Mouse (Mus musculus): Measurements from ENCODE around the gene Lrrn2.
"Not testable (repeated sequence)": the region's sequence is repeated elsewhere in the genome, so short reads cannot be mapped to it uniquely, and the experiment has no call there.

Lrrn2 gene

DNA sequence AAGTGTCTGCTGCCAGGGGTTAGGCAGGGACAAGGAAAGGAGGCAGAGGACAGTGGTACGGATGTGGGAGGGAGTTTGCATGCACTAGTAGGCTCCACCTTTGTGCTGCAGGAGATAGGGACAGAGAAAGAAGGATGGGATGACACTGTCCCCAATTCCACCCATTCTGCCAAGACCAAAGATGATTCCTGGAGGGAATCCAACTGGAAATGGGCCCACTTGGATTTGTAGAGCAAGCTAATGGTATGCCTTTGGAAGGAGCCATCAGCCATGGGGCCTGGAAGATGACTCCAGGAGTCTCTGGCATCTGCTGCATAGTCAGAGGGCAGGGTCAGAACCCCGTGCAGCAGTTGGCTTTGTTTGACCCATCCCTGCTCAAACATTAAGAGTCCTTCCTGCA is 52.3 kb downstream of the Lrrn2 start:
- no peak for DNase-seq

DNA sequence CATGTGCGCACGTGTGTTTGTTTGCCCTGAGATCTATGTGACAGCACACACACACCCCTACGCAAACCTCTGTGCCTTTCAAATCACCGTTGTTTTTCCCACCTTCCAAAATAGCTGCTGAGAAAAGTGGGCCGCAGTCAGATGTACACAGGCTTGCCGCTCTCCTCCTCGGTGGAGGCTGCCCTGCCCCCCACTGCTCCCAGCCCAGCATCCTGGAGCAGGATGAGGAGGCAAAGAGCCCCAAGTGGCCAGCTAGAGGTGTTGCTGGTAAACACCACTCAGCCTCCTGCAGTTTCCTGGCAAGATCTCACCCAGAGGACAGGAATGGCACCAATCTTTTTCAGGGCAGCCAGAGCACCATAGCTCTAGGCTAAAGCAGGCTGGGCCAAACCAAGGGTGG is 54.8 kb downstream of the Lrrn2 start:
- DNase-seq: peak in 1 of 2 experiments; percentile 31

DNA sequence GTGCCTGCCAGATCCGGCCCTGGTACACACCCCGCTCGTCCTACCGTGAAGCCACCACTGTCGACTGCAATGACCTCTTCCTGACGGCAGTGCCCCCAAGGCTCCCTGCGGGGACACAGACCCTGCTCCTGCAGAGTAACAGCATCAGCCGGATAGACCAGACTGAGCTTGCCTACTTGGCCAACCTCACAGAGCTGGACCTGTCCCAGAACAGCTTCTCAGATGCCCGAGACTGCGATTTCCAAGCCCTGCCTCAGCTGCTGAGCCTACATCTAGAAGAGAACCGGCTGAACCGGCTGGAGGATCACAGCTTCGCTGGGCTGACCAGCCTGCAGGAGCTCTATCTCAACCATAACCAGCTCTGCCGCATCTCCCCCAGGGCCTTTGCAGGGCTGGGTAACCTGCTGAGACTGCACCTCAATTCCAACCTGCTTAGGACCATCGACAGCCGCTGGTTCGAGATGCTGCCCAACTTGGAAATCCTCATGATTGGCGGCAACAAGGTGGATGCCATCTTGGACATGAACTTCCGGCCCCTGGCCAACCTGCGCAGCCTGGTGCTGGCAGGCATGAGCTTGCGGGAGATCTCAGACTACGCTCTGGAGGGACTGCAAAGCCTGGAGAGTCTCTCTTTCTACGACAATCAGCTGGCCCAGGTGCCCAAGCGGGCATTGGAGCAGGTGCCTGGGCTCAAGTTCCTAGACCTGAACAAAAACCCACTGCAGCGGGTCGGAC is 57.4 kb downstream of the Lrrn2 start:
- no peak for DNase-seq

DNA sequence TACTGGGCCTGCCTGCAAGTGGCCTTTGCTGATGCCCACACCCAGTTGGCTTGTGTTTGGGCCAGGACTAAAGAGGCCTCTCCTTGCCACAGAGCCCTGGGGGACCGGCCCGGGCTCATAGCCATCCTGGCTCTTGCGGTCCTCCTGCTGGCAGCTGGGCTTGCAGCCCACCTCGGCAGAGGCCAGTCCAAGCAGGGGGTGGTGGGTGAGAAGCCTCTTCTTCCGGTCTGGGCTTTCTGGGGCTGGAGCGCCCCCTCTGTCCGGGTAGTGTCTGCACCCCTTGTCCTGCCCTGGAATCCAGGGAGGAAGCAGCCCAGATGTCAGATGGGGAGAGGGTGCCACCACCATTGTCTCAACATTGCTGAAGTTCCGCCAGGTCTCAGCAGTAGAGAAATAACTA is 58.9 kb downstream of the Lrrn2 start:
- DNase-seq: no peak

DNA sequence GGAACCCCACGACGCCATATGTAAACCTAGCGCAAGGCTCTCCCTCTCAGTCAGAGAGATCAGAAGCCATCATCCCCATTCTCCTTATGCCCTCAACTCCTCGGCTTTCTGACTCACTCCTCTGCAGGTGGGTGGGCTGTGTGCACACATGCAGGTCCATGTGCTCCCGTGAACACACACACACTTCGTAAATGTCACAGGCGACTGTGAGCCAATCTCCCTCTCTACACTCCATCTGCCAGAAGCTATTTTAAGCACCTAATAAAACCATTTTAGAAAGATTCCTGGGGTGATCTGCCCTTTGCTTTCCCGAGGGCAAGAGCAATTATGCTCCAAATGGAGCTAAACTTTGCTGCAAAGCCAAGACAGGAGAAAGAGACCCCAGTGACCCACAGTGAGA is 65.8 kb downstream of the Lrrn2 start:
- no peak for DNase-seq

DNA sequence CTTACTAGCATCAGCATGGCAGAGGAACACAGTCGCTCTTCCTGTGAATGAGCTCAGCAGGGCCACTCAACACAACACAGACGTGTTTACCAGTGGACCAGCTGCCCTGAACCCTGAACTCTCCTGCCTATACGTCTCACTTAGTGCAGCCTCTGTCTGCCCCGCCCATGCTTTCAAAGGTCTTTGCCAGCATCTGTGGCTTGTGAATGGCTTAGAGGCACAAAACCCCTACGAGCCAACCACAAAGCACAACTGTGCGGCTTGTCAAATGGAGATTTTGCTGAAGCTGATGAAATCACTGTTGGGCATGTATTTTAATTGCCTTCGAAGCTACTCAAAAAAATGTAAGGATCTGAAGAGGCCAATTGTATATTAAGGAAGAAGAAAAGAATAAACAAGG is 67.7 kb downstream of the Lrrn2 start:
- DNase-seq: no peak

DNA sequence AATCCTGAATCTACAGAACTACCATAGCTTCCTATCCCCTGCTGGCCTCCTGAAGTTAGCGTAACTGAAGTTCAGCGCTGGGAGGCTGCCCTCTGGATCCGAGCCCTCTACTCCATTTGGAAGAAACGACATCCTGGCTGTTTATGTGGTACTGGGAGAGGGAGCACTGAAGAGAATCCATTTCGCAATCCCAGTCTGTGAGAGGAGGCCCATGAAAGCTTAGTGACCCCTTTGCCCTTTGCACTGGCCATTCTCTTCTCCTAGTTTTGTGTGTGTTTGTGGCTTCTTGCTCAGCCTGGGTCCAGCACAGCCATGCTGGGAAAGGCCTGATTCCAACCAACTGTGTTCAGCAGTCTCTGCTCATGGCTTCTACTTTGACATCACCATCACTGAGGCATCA is 76.7 kb downstream of the Lrrn2 start:
- no peak for DNase-seq

DNA sequence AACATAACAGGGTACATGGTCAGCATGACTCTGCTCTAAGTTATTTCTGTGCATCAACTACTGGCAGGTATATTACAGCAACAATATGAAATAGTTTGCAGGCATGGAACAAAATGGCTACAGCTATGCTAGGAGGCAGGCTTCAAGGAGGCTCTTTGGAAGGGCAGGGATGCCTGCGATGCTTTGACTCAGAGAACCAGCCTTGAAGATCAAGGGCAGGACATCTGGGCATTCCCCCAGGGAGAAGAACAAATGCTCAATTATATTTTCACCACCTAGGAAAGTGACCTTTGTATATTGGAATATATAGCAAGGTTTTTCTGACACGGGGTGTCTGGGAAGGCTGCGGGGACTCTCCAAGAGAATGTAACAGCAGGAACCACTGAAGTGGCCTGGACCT is 81.7 kb downstream of the Lrrn2 start:
- no peak for DNase-seq

DNA sequence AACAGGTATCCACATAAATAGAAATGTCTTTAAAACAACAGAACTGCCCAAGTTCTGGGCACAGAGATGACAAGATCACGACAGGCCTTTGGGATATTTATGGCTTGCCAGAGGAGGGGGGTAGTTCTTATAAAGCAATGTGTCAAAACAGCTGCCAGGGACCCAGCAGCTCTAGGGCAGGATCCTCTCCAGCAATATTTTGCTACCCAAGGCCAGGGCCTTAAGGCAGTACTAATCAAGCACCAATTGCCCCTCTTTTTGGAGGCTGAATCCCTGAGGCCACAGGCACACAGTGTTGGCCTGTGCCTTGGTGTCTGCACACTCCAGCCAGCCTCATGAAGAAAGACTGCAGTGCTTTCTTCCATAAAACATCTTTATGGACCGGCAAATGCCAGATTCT is 84.0 kb downstream of the Lrrn2 start:
- DNase-seq: no peak

DNA sequence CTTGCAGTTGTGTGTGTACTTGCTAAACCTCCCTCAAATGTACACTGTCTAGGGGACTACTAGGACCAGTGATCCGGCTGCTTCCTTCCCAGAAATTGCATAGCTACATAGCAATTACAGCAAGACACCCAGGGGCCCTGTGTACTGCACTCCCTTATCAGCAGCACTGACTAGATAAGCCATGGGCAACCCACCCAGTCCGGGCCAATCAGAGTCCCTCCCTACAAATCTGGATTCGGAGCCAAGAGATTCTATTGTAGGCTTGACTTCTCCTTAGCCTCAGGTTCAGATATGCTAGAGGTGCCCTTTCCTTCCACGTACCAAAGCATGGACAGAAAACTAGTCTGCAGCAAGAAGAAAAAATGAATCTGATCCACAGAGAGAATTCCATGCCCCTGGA is 84.6 kb downstream of the Lrrn2 start:
- no peak for DNase-seq

DNA sequence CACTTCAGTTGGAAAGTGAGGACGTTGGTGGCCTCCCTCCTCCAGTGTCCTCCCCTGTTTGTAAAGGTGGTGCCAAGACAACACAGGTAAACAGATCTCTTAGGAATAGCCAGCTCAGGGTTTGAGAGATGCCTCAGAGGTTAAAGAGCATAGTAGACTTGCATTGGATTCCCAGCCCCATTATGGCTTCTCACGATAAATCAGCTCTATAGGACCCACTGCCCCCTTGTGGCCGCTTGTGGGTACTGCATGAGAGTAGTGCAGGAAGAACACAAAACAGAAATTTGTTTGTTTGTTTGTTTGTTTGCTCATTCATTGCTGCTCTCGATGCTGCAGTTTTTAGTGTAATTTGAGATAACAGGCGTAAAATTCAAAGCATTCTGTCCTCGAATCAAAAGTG is 88.6 kb downstream of the Lrrn2 start:
- DNase-seq: peak; percentile 49 to 84

DNA sequence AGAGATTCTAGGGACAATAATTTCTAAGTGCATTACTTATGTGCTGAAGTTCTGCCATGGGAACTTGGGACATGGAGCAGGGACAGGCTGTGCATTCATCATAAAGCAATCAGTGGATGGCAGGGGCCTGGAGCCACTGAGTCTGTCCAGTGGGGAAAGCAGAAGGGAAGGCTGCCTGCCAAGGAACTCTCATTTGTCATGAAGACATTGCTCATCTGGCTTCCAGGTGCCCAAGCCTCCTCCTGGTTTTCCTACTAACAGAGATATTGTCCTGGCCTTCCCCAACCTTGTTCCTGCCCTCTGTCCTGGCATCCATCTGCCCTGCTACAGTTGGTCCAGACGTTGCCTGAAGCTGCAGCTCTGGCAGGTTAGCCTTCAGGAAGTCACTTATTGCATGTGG is 97.3 kb downstream of the Lrrn2 start:
- no peak for DNase-seq

DNA sequence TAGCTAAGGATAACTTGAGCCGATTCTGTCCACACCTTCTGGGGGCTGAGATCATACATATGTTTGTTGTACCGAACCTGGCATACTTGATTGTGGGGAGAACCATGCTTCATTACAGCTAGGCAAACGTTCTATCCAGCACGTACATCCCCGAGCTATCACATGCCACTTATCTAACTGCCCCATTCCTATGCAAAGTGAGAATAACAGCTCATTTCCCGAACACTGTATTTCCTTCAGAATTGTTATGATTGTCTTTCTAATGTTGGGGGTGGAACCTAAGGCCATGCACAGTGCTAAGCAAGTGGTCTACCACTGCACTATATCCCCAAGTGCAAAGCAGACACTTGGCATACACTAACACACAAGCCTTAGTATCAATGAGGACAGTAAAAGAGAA is 101.2 kb downstream of the Lrrn2 start:
- no peak for DNase-seq

DNA sequence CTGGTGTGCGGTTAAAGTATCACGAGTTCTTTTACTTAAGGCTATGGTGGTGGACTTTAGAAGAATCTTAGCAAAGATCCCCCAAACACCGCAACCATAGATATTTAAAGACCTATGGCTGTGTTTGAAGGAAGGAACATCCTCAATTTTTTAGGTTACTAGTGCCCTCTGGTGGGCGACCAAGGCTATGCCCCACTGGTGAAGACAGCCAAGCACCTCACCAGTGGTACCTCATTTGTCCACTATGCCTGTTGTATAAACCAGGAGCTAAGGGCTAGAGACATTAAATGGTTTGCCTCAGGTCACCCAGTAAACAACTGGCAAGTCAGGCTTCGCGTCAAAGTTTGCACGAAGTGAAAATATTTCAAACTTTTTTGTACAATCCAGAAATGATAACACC is 102.7 kb downstream of the Lrrn2 start:
- DNase-seq: peak; percentile 20 to 60

DNA sequence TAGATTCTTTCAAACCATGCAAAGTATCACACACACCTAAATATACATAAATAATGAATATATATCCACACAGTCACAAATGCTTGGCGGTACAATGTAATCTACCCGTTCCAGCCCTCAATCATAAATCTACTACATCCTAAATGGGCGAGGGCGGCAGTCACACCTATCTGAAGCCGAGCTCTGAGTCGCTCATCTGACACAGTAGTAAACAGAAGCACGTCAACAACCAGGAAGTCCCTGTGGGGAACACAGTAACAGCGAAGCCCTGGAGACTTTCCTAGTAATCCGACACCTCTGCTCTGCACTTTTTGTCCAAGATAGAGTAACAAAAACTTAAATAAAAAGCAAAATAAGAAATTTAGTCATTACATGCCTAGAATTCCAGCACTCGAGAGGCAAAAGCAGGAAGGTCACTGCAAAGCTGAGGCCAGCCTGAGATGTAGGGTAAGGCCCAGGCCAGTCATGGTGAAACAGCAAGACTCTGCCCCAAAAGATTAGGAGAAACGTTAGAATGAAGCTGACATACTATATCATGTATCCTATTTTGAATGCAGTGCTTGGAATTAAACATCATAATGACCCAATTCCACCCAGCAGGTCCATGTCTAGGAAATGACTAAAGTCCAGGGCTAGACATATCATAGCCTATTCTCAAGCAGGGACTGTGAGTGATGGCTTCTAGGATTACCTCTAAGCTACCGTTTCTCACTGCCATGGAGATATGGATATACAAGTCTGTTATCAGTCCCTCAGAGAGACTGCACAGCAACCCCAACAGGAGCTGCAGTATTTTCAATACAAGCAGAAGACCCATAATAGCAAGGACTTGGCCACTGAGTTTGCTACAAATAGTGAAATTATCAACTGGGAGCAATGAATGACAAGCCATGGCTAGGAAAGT is 108.7 kb downstream of the Lrrn2 start:
- not testable (repeated sequence) for DNase-seq

Data from kidney, postnatal 36 days (tissue).